12 mouse cellular contexts compared by ENCODE assay signal in the genomic region with DNA sequence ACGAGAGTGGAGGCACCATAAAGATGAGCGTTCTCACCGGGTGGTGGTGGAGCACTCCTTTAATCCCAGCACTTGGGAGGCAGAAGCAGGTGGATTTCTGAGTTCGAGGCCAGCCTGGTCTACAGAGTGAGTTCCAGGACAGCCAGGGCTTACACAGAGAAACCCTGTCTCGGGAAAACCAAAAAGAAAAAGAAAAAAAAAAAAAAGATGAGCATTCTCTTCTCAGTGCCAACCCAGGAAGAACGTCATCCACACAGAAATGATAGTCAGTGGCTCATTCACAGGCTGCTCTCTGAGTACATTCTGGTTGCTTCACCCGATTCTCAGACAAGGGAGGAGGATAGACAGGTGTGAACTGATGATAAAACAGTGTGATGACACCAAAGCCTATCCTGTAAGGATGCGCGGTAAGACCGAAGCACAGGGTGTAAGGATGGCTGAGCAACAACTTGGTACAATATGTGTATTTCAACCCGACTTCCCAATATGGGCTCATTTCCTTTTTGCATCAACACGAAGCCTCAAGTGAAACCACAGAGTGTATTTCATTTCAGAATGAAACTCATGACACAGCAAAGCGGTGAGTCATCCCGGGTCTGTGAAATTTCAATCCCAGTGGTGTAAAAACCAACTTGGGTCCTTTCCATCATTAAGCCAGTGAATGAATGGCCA.
DNase-seq lines count a peak whose midpoint lies in the region; ATAC-seq and TF ChIP-seq lines count a peak whose summit lies in the region.
"Had no signal": no experiment of that assay in that cellular context is flagged by ENCODE, and none has a peak within 500 bp of the region (broad histone marks: within the 10 kb centered on the region; RNA-seq: fewer than 3 reads in every experiment).

No protein-coding gene starts in this region.

- no peak overlapping the region for H3K9ac ChIP-seq in lung, embryonic 14.5 days
- H3K9ac ChIP-seq in midbrain, embryonic 15.5 days, result no peak overlapping the region
- H3K9ac ChIP-seq: embryonic facial prominence, embryonic 12.5 days; limb, embryonic 13.5 days had no signal

- TF ChIP-seq CTCF in lung, embryonic 14.5 days (IDR thresholded peaks at IDR 0.05; ENCODE audit: low read depth), result no peak
- TF ChIP-seq CTCF in bone marrow macrophage, adult 2 months (IDR thresholded peaks at IDR 0.05; ENCODE audit: low read depth, low read length), result no peak

- no peak for TF ChIP-seq POLR2A in bone marrow macrophage, adult 2 months (IDR thresholded peaks at IDR 0.05; ENCODE audit: borderline replicate concordance, low read depth, low read length)

- no peak overlapping the region for H3K27ac ChIP-seq in lung, embryonic 14.5 days (ENCODE audit: low read depth)
- peak overlapping the region; percentile 83 for H3K27ac ChIP-seq in bone marrow macrophage, adult 2 months (ENCODE audit: insufficient read depth, low read depth, low read length)
- no peak overlapping the region for H3K27ac ChIP-seq in midbrain, embryonic 15.5 days
- H3K27ac ChIP-seq: embryonic facial prominence, embryonic 12.5 days; heart, adult 2 months; limb, embryonic 13.5 days; stomach, postnatal 0 days had no signal

- H3K4me1 ChIP-seq in lung, embryonic 14.5 days (ENCODE audit: insufficient read depth), result no peaks in the 10 kb centered on the region
- H3K4me1 ChIP-seq in bone marrow macrophage, adult 2 months (ENCODE audit: control insufficient read depth, insufficient read depth, low read length), result peaks cover 31% of the 10 kb centered on the region
- H3K4me1 ChIP-seq in midbrain, embryonic 15.5 days, result no peaks in the 10 kb centered on the region
- H3K4me1 ChIP-seq: limb, embryonic 13.5 days had no signal

- no peak overlapping the region for H3K4me2 ChIP-seq in lung, embryonic 14.5 days
- H3K4me2 ChIP-seq in midbrain, embryonic 15.5 days, result no peak overlapping the region
- H3K4me2 ChIP-seq: embryonic facial prominence, embryonic 12.5 days; limb, embryonic 13.5 days had no signal

- peak; percentile 3 for DNase-seq in lung, embryonic 14.5 days
- no peak for DNase-seq in lung, postnatal 14 days
- peak; percentile 24 to 37 for DNase-seq in CD8-positive naive resting alpha-beta T cell, adult 2 months (ENCODE audit: low read depth in 2 of 2, low spot score in 2 of 2)
- no peak for DNase-seq in urinary bladder, postnatal 10 days (ENCODE audit: low spot score)
- DNase-seq: kidney, postnatal 14 days had no signal

- H3K4me3 ChIP-seq in lung, embryonic 14.5 days (ENCODE audit: low read depth, low read length), result no peak overlapping the region
- H3K4me3 ChIP-seq in bone marrow macrophage, adult 2 months (ENCODE audit: insufficient read depth, low read length), result peak overlapping the region; percentile 65
- no peak overlapping the region for H3K4me3 ChIP-seq in midbrain, embryonic 15.5 days
- H3K4me3 ChIP-seq: embryonic facial prominence, embryonic 12.5 days; heart, adult 2 months; limb, embryonic 13.5 days had no signal

- no peaks in the 10 kb centered on the region for H3K27me3 ChIP-seq in lung, embryonic 14.5 days (ENCODE audit: insufficient read depth, low read length)
- H3K27me3 ChIP-seq in midbrain, embryonic 15.5 days (replicated peaks), result no peaks in the 10 kb centered on the region
- H3K27me3 ChIP-seq: embryonic facial prominence, embryonic 12.5 days; limb, embryonic 13.5 days had no signal

- no peaks in the 10 kb centered on the region for H3K9me3 ChIP-seq in lung, embryonic 14.5 days (ENCODE audit: low read depth, low read length)
- no peaks in the 10 kb centered on the region for H3K9me3 ChIP-seq in midbrain, embryonic 15.5 days
- H3K9me3 ChIP-seq: embryonic facial prominence, embryonic 12.5 days; limb, embryonic 13.5 days had no signal

- 85% methylated on average over 14 of the region's 14 CpGs for WGBS in lung, embryonic 14.5 days
- 91% methylated on average over 14 of the region's 14 CpGs for WGBS in midbrain, embryonic 15.5 days

- no peaks in the 10 kb centered on the region for H3K36me3 ChIP-seq in lung, embryonic 14.5 days (ENCODE audit: insufficient read depth)
- H3K36me3 ChIP-seq in midbrain, embryonic 15.5 days (replicated peaks), result no peaks in the 10 kb centered on the region
- H3K36me3 ChIP-seq: embryonic facial prominence, embryonic 12.5 days; limb, embryonic 13.5 days had no signal

- no peak for ATAC-seq in lung, embryonic 14.5 days (ENCODE audit: insufficient read depth)
- peak; percentile 84 for ATAC-seq in monocyte, adult 5-6 weeks (replicated peaks; ENCODE audit: insufficient number of reproducible peaks, low FRiP score, low TSS enrichment, poor library complexity, severe bottlenecking)
- ATAC-seq in midbrain, embryonic 15.5 days (replicated peaks), result no peak

Comparison
In these comparisons a context has a peak if more than half of its experiments do, and no peak if none do; other contexts are left out.
1. DNase-seq: peak in lung, embryonic 14.5 days (single experiment) and CD8-positive naive resting alpha-beta T cell, adult 2 months (2 of 2); none in lung, postnatal 14 days (single experiment) and urinary bladder, postnatal 10 days (single experiment).